Mouse (Mus musculus): ENCODE measurements at regions not wholly inside any gene's neighbourhood (a gene's known extent, or its start where the extent isn't known, plus 50 kb on each side); places are given as distances from the start of the nearest gene placed in this dataset.

GRCm38 (mm10) chr8:12113023-12113422 is 165.6 kb upstream of the A230072I06Rik start:
- no peak for TF ChIP-seq CTCF (IDR thresholded peaks at IDR 0.05; ENCODE audit: low read depth, low read length)
- no peak for TF ChIP-seq POLR2A (IDR thresholded peaks at IDR 0.05; ENCODE audit: extremely low read depth, insufficient read depth, low read length)
